Mouse (Mus musculus) gastrocnemius, postnatal 10 days (tissue): ENCODE measurements at regions not wholly inside any gene's neighbourhood (a gene's known extent, or its start where the extent isn't known, plus 50 kb on each side); places are given as distances from the start of the nearest gene placed in this dataset.
A peak's percentile ranks its signal among the peaks of the same experiment; 100 is the strongest.

Experiments
- DNase-seq: peaks from one replicate; pipeline ENCODE4 v3.0.0; 2021; ENCODE audit warnings: mixed read lengths

DNA sequence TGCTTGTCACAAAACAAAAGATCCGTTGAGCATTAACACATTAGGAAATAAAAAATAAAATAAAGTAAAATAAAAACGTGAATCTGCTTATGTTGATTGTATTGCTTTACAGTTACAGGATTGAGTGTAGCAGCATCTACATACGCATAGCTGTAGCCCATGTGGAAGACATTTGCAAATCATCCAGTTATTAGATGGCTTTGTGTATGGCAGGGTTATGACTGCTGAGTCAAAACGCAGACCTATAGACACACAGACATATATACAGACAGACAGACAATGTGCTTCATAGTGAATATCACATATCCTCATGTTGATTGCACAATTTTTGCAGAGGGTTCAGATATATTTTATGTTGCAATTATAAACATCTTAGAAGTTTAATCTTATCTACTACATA lies 64.5 kb downstream of the Gm11146 start:
- no peak for DNase-seq

GRCm38 (mm10) chr16:77536746-77537145 lies 65.1 kb downstream of the Gm11146 start:
- no peak for DNase-seq

DNA sequence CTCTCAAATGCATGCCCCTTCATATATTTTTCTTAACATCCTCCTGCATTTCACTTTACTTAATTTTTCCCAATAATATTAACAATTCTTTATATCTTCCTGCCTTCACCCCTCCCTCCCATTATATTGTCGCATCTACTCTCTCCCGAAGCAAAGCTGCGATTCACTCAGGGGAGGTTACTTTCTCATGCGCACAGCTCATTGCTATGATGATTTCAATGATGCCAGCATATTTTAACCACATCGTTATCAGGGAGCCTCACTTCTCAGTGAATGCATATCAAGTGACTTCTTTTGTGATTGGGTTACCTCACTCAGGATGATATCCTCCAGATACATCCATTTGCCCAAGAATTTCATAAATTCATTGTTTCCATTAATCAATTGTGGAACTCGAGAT lies 65.6 kb downstream of the Gm11146 start:
- no peak for DNase-seq

- no peak for DNase-seq
These were observed 66.9 kb downstream of the Gm11146 start for GRCm38 (mm10) chr16:77535021-77535420.

GRCm38 (mm10) chr16:77531596-77531995 lies 70.3 kb downstream of the Gm11146 start:
- DNase-seq = no peak

DNA sequence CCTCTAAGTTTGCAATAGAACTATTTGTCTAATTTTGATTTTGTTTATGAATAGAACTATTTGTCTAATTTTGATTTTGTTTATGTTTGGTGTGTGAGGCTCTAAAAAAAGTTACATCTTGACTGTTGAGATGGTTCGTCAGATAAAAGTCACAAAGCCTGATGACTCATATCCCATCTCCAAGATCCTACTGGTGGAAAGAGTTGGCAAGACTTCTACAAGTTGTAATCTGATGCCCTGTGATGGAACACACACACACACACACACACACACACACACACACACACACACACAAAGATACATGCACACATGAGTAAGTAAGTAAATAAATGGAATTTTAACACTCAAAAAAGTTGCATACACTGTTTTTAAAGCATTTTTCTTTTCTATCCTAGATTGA lies 73.9 kb downstream of the Gm11146 start:
- DNase-seq = no peak

- DNase-seq = no peak
These were observed 87.3 kb downstream of the Gm11146 start for GRCm38 (mm10) chr16:77514606-77515005.

GRCm38 (mm10) chr16:77503556-77503955 lies 98.3 kb downstream of the Gm11146 start:
- DNase-seq = no peak

- DNase-seq = no peak
These were observed 99.0 kb downstream of the Gm11146 start for GRCm38 (mm10) chr16:77502916-77503315.

GRCm38 (mm10) chr16:77502026-77502425 lies 99.9 kb downstream of the Gm11146 start:
- DNase-seq = no peak

GRCm38 (mm10) chr16:77500981-77501380 lies 100.9 kb downstream of the Gm11146 start:
- DNase-seq = peak; percentile 7

DNA sequence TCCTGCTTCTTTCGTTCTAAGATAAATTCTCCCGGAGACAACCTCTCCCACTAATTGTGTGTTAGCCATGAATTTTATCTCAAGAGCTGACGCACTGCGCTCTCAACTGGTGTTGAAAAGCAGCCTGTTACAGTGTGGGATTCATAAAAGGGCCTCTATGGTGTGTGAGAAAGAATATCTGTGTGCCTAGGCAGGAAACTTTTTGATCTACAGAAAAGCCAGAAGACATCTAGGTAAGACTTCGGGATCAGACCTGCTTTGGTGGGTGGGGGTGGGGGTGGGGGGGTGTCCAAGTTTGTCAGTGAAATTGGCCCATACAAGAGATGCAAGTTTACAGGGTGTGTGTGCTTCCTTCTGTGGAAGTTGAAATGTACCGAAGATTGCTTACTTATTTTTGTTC lies 101.5 kb downstream of the Gm11146 start:
- no peak for DNase-seq

DNA sequence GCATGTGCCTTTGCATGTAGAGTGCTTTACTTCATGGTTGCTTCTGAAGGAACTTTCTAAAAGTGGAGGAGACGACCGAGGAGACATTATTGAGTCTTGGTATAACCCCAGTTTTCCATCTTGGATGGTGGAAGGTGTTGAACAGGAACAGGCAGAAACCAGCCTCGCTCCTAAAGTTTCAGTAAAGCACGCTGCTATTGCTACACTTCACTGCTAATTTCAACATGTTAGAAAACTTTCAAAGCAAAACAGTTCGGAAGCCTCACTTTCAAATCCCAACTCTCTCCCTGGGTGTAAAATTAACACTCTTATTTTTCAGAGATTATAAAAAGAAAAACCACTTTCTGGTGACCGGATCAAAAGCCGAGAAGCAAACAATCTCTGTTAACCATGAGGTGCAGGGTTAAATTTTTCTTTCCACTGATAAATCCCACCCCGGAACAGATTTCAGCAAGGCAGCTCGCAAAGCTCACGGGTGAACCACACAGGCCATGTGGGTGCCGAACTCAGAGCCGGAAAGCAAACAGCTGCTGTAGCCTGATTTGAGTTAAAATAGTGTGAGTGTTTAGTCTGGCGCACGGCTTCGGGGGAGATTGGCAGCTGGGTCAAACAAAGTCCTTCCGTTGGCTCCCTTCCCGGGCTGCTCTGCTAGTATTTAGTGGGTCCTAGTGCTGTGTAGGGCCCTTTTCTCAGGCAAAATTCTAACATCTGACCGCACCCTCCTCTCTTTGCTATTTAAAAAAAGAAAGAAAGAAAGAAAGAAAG lies 102.2 kb downstream of the Gm11146 start:
- DNase-seq = peak; percentile 90

- DNase-seq = no peak
These were observed 106.6 kb downstream of the Gm11146 start for GRCm38 (mm10) chr16:77495310-77495709.

GRCm38 (mm10) chr16:77494042-77494441 lies 107.9 kb downstream of the Gm11146 start:
- DNase-seq = no peak

DNA sequence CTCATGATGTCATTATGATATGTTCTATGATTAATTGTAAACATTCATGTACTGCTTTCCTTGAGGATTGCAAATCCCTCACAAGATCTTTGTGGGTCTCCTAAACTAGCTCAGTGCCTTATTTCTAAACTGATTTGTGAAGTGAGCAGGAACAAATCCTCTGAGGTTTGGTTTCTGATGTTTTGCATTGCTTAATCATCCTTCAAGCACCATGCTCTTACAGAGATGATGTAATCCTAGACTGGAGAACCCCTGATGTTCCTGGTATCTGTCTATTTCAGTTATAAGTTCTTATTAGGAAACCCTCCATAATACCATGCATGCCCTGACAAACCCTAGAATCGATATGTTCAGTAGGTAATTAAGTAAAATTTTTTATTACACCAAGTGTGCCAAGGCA lies 113.7 kb downstream of the Gm11146 start:
- DNase-seq = no peak

DNA sequence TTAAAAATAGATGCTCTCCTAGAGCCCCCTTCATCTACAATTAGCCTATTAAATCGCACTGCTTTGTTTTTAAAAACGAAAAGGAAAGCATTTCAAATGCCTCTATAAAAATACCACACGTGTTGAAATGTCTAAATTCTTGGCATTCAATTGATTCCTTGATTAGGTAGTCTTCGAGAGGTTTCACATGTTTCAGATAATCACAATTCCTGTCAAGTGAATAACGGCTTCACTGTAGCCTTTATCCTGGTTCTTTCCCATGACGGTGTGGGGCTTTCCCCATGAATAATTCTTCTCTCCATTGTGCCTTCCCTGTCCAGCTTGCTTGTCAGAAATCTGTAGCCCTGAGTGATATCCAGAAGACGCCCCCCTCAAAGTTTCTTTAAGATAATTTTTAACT lies 122.1 kb downstream of the Gm11146 start:
- DNase-seq = no peak

DNA sequence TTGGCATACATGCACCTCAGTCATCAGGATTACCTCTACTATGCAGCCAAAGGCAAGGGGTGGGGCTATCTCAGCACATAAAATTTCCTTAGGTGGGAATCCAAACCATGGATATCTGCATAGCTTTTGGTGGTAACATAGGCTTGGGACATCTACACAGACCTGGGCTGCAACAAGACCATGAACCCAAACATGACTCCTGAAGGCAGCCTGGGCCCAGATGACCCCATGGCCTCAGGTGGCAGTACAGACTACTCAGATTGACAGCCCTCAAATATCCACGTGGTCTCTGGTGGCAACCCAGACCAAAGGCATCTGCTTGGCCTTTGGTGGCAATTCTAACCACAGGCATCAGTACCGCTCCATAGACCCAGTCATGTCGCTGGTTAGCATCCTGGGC lies 130.0 kb downstream of the Gm11146 start:
- DNase-seq = no peak

GRCm38 (mm10) chr16:77469903-77470302 lies 132.0 kb downstream of the Gm11146 start:
- DNase-seq = no peak

DNA sequence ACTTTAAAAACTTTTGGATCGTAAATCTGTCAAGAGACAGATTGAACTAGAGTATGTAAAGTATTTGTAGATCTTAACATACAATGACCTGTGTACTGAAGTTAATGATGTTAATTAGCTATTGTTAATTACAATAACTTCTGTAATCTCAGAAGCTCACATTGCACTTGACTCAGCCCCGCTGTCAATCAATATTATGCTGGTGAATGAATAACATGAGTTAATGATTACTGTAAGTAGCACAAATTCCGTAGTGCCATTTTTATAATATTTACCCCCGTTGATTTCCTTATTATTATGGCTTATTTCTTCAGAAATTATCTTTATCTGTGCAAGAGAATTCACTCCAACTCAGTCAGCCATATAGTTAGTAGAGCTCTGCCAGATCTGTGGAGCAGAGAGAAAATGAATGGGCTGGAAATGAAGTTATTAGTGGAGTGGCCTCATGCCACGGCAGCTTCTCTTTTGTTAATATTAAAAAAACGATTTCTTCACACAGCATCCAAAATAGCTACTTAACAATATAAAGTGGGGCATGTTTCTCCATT lies 132.5 kb downstream of the Gm11146 start:
- DNase-seq = no peak

GRCm38 (mm10) chr16:77467216-77467615 lies 134.7 kb downstream of the Gm11146 start:
- no peak for DNase-seq

DNA sequence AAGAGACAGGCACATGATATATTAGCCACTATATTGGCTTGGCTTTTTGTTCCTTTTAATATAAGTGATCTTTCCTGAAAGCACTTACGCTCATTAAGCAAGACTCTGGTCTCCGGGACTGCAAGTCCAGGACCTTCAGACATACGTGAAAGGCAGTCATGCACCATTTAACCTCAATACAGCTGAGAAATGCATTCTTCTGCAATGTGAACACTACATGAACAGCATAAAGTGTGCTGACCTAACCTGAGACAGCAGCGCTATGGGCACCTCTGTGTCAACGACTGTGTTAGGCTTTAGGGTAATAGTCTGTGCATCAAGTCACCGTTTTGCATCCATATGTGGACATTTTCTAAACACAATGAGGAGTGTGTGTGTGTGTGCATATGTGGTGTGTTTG lies 137.3 kb downstream of the Gm11146 start:
- no peak for DNase-seq

DNA sequence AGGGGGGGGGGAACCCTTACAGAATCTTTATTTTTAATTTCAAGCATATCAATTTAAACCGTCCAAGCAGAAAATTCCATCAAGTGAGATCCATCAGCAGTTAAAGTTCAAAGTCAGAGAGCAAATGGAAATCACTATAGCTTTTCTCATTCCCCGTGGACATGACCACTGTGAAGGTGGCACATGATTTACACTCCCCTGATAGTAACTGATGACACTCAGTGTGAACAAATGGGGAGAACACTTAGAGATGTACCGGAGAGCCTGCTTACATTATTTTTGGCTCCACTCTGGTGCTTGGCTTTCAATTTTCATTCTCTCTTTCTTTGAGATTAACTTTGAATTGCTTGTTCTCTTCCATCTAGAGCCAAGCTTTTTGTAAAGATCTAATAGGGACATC lies 140.0 kb downstream of the Gm11146 start:
- DNase-seq = no peak

DNA sequence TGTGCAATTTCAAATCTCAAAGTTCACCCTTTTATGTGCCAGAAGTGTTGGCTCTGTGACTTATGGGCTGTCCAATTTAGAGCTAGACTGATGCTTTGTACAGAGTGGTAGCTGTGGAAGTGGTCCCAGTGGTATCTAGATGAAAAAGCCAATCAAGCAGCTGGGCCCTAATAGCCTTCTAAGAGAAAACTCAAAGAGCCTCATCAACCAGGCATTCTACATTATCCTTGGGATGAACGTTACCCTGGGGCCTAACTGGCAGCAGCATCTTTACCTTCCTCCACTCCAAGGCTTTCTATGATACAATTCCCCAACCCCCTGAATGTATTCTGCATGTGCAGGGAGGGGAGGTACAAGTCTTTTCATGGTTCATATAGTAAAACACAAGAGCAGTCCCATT lies 140.4 kb downstream of the Gm11146 start:
- no peak for DNase-seq
